Mouse (Mus musculus) heart, postnatal 0 days (tissue): ENCODE data around the gene Nrgn. TPM values are rescaled to one million over a fixed set of nuclear protein-coding genes. Genes with fewer than 3 reads are reported as not detected.
A peak's percentile ranks its signal among the peaks of the same experiment; 100 is the strongest.

Source experiments
- ATAC-seq: fragments of 200-750 bp; cut with Nextera tagmentation; 2 replicates; pipeline ENCODE4 v1.8.0; 2017; ENCODE audit warnings: low read depth, moderate number of reproducible peaks, moderate library complexity; ENCODE audit not compliant: insufficient read depth
- DNase-seq: peaks from one replicate; pipeline ENCODE4 v3.0.0-alpha.2; 2016; ENCODE audit warnings: low spot score
- H3K27ac ChIP-seq: fragments of 300-500 bp; sonication (generic); 2 replicates; pipeline ENCODE4 v1.5.1; 2014; ENCODE audit warnings: low read depth, mild to moderate bottlenecking
- H3K27me3 ChIP-seq: fragments of 300-500 bp; sonication (generic); 2 replicates; pipeline ENCODE4 v1.6.1; 2014; ENCODE audit warnings: low read length, mixed read lengths; ENCODE audit not compliant: control insufficient read depth, insufficient read depth
- H3K36me3 ChIP-seq: fragments of 300-500 bp; sonication (generic); replicated peaks from 2 replicates; pipeline ENCODE4 v1.6.1; 2014; ENCODE audit warnings: low read length, mixed read lengths; ENCODE audit not compliant: control insufficient read depth, insufficient read depth
- H3K4me1 ChIP-seq: fragments of 300-500 bp; sonication (generic); 2 replicates; pipeline ENCODE4 v1.6.1; 2014; ENCODE audit warnings: antibody characterized with exemption; ENCODE audit not compliant: control insufficient read depth, insufficient read depth
- H3K4me2 ChIP-seq: fragments of 300-500 bp; sonication (generic); 2 replicates; pipeline ENCODE4 v1.6.1; 2014; ENCODE audit warnings: low read depth, mild to moderate bottlenecking, low read length, moderate library complexity
- H3K4me3 ChIP-seq: fragments of 300-500 bp; sonication (generic); 2 replicates; pipeline ENCODE4 v1.5.1; 2014; ENCODE audit warnings: low read depth, low read length
- H3K9ac ChIP-seq: fragments of 300-500 bp; sonication (generic); replicated peaks from 2 replicates; pipeline ENCODE4 v1.6.1; 2014; ENCODE audit warnings: low read depth, low read length, mixed read lengths
- H3K9me3 ChIP-seq: fragments of 300-500 bp; sonication (generic); replicated peaks from 2 replicates; pipeline ENCODE4 v1.6.1; 2016; ENCODE audit warnings: low read length; ENCODE audit not compliant: control insufficient read depth
- CTCF ChIP-seq: IDR thresholded peaks from 2 replicates; pipeline ENCODE4 v1.5.1; 2016; ENCODE audit warnings: antibody characterized with exemption, control low read depth, low read depth
- EP300 ChIP-seq: IDR thresholded peaks from 2 replicates; pipeline ENCODE4 v1.6.1; 2016; ENCODE audit warnings: antibody characterized with exemption, low read depth
- WGBS: fragments of 180-500 bp; shearing (Covaris S2); extraction: QIAGEN DNeasy Blood & Tissue Kit; methylation state at CpG from one replicate; pipeline ENCODE4 v1.1.7; 2014; 5-methylcytosine and 5-hydroxymethylcytosine counted together
- polyA plus RNA-seq: library from polyadenylated mRNA; unstranded; fragments of >200 nt; fragmentation: Nextera tagmentation; extraction: Ambion mirVana; gene quantifications from 2 replicates; pipeline ENCODE4 v1.2.1, GENCODE M21; 2015
- total RNA-seq: library from RNA; depleted of rRNA; stranded (reverse); fragments of >200 nt; gene quantifications from 2 replicates; pipeline ENCODE4 v1.2.3, GENCODE M21; 2014; ENCODE audit warnings: low replicate concordance

The Nrgn gene
- total and polyA plus RNA-seq, 2 experiments from 2014 or later, result 2.0 TPM; not detected in 1

GRCm38 (mm10) chr9:37544447-37545165 is 8.1 kb downstream of the Nrgn start:
- Histone ChIP-seq H3K4me3 (peak overlapping the region; percentile 45), H3K9me3 (no peaks in the 10 kb centered on the region), H3K9ac (no peak overlapping the region), H3K4me1 (peaks cover 5% of the 10 kb centered on the region), H3K36me3 (no peaks in the 10 kb centered on the region), H3K4me2 (peak overlapping the region; percentile 80), H3K27me3 (peaks cover 10% of the 10 kb centered on the region; the same call in 1 of the 2 replicates), H3K27ac (no peak overlapping the region)
- WGBS, result 6% methylated on average over 29 of the region's 29 CpGs
- TF ChIP-seq CTCF (peak; percentile 62), EP300 (peak; percentile 47; the same call in 1 of the 2 replicates)
- DNase-seq (peak; percentile 57), ATAC-seq (peak; percentile 68)

DNA sequence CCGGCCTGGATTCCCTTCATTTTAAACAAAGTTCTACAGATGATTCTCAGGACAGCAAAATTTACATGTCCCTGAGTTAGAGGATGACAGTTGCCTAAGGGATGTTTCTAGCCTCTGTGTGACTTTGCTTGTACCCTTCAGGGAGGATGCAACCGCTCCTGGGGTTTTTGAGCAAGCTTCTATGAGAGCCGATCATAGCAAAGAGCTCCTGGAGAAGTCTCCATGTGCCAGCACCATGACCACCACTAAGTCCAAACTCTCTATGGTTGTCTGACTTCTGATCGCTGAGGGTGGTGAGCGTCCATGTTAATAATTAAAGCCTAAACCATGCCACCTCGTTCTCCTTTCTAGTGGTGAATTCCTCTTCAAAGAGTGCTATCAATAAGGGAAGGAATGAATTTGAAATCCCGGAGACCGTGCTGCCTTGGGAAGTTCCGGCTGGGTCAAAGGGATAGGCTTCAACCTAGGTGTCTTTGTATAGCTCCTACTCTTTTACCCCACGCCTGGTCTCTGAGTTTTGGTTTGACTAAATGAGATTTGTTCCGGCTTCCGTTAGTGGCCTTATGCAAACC is 8.7 kb downstream of the Nrgn start:
- H3K4me2 ChIP-seq, result peak overlapping the region; percentile 80
- H3K36me3 ChIP-seq, result no peaks in the 10 kb centered on the region
- no peak overlapping the region for H3K9ac ChIP-seq
- ATAC-seq (no peak), DNase-seq (no peak)
- WGBS, result 28% methylated on average over 12 of the region's 12 CpGs
- H3K27ac ChIP-seq, result no peak overlapping the region
- H3K27me3 ChIP-seq, result peaks cover 10% of the 10 kb centered on the region; the same call in 1 of the 2 replicates
- peak overlapping the region; percentile 45 for H3K4me3 ChIP-seq
- peaks cover 5% of the 10 kb centered on the region for H3K4me1 ChIP-seq
- no peaks in the 10 kb centered on the region for H3K9me3 ChIP-seq
- TF ChIP-seq CTCF (no peak), EP300 (no peak)

DNA sequence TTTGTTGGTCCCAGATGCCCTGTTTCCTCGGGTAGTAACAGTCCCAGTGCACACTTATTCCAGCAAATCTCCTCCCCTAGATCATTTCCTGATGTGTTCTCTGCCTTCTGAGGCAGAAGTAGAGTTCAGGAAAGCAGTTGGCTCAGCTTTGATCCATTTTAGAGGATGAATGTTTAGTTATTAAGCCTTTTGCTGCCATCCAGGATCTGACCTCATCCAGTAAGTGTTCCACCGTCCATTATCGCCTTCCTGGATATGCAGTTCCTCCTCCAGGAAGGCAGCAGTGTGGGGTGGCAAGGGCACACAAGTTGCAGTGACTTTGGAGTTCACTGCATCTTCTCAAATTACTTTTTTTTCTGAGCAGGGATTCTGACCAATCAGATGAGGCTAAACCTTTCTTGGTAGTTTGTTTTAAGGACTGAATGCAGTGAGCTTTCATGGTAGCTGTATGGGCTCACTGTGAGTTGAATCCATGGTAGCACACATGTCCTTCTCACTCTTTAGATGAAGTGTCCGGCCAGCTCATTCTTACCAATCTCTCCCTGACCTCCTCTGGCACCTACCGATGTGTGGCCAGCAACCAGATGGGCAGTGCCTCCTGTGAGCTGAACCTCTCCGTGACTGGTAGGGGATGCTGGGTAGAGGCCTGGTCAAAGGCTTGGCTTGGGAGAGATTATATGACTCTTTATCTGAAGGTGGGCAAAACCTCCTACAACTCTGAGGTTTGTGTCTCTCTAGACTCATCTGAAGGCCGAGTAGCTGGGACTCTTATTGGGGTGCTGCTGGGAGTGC is 10.7 kb downstream of the Nrgn start:
- 62% methylated on average over 7 of the region's 7 CpGs for WGBS

GRCm38 (mm10) chr9:37540701-37541575 is 11.8 kb downstream of the Nrgn start:
- H3K4me2 ChIP-seq, result no peak overlapping the region
- 0 out of 2 replicates have a peak, but pooled peaks cover 4% of the 10 kb centered on the region for H3K27me3 ChIP-seq
- no peaks in the 10 kb centered on the region for H3K9me3 ChIP-seq
- H3K36me3 ChIP-seq, result 0 out of 2 replicates have a peak, but pooled peaks cover 4% of the 10 kb centered on the region
- no peak overlapping the region for H3K4me3 ChIP-seq
- DNase-seq, result no peak
- peaks cover 11% of the 10 kb centered on the region for H3K4me1 ChIP-seq
- no peak for ATAC-seq
- WGBS, result 55% methylated on average over 6 of the region's 6 CpGs
- no peak for TF ChIP-seq EP300
- no peak for TF ChIP-seq CTCF
- H3K27ac ChIP-seq, result peak overlapping the region; percentile 72
- H3K9ac ChIP-seq, result no peak overlapping the region

More for the DNA sequence above, 10.7 kb downstream of the Nrgn start:
- no peak overlapping the region for H3K9ac ChIP-seq
- peaks cover 11% of the 10 kb centered on the region for H3K4me1 ChIP-seq
- no peak overlapping the region for H3K4me2 ChIP-seq
- no peak for TF ChIP-seq EP300
- TF ChIP-seq CTCF, result no peak
- no peaks in the 10 kb centered on the region for H3K9me3 ChIP-seq
- peak overlapping the region; percentile 72 for H3K27ac ChIP-seq
- DNase-seq (no peak), ATAC-seq (no peak)
- 0 out of 2 replicates have a peak, but pooled peaks cover 4% of the 10 kb centered on the region for H3K36me3 ChIP-seq
- peaks cover 10% of the 10 kb centered on the region; the same call in 1 of the 2 replicates for H3K27me3 ChIP-seq
- no peak overlapping the region for H3K4me3 ChIP-seq
